Mouse (Mus musculus) layer of hippocampus, postnatal 36 days (tissue): ENCODE measurements at regions not wholly inside any gene's neighbourhood (a gene's known extent, or its start where the extent isn't known, plus 50 kb on each side); places are given as distances from the start of the nearest gene placed in this dataset.

Experiments
- DNase-seq, 2 experiments: peaks; one replicate each; pipeline ENCODE4 v3.0.0; 2022

- no peak for DNase-seq
Measured at GRCm38 (mm10) chr10:54269785-54270184, 193.4 kb upstream of the Man1a start.

- DNase-seq: no peak
Measured at GRCm38 (mm10) chr10:54269354-54269753, 192.9 kb upstream of the Man1a start.

GRCm38 (mm10) chr10:54266656-54267055 lies 190.2 kb upstream of the Man1a start:
- DNase-seq: no peak

GRCm38 (mm10) chr10:54254874-54255641 lies 178.6 kb upstream of the Man1a start:
- no peak for DNase-seq

GRCm38 (mm10) chr10:54244995-54245394 lies 168.6 kb upstream of the Man1a start:
- no peak for DNase-seq

- no peak for DNase-seq
Measured at GRCm38 (mm10) chr10:54202362-54202761, 126.0 kb upstream of the Man1a start.

- no peak for DNase-seq
Measured at GRCm38 (mm10) chr10:54201727-54202126, 125.3 kb upstream of the Man1a start.

- DNase-seq: no peak
Measured at GRCm38 (mm10) chr10:54182670-54183069, 106.3 kb upstream of the Man1a start.

- peak; percentile 21 to 29 for DNase-seq
Measured at GRCm38 (mm10) chr10:54169320-54169719, 92.9 kb upstream of the Man1a start.

GRCm38 (mm10) chr10:54161091-54161742 lies 84.8 kb upstream of the Man1a start:
- no peak for DNase-seq

GRCm38 (mm10) chr10:54153928-54154327 lies 77.5 kb upstream of the Man1a start:
- DNase-seq: no peak

GRCm38 (mm10) chr10:54132634-54133033 lies 56.2 kb upstream of the Man1a start:
- no peak for DNase-seq
